Mouse (Mus musculus) cerebellum, adult 9-10 months (tissue): ENCODE measurements around the gene Pik3r5.

Experiments used
- DNase-seq: peaks from one replicate; pipeline ENCODE4 v3.0.0; 2022

Gene Pik3r5

GRCm38 (mm10) chr11:68451747-68452405 is 20.0 kb downstream of the Pik3r5 start:
- DNase-seq: no peak

GRCm38 (mm10) chr11:68452740-68453139 is 20.8 kb downstream of the Pik3r5 start:
- no peak for DNase-seq

GRCm38 (mm10) chr11:68453301-68453700 is 21.4 kb downstream of the Pik3r5 start:
- DNase-seq: no peak

GRCm38 (mm10) chr11:68458086-68458485 is 26.2 kb downstream of the Pik3r5 start:
- DNase-seq: no peak

GRCm38 (mm10) chr11:68459021-68459420 is 27.1 kb downstream of the Pik3r5 start:
- no peak for DNase-seq

- no peak for DNase-seq
These were observed 27.6 kb downstream of the Pik3r5 start for GRCm38 (mm10) chr11:68459486-68459885.

DNA sequence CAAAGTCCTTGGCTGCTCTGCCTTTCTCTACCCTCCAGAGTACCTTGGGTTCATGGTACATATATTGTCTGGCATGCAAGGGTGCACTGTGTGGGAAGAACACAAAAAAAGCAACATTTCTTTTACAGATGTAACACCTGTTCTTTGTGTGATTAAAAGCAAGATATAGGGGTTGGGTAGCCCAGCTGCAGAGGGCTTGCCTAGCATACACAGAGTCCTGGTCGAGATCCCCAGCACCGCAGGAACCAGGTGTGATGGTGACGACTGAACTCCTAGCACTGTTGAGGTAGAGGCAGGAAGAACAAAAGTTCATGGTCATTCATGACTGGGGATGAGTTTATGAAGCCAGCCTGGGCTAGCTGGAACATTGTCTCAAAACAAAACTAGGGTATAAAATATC is 30.8 kb downstream of the Pik3r5 start:
- DNase-seq: no peak

- no peak for DNase-seq
These were observed 32.3 kb downstream of the Pik3r5 start for GRCm38 (mm10) chr11:68464260-68464659.

DNA sequence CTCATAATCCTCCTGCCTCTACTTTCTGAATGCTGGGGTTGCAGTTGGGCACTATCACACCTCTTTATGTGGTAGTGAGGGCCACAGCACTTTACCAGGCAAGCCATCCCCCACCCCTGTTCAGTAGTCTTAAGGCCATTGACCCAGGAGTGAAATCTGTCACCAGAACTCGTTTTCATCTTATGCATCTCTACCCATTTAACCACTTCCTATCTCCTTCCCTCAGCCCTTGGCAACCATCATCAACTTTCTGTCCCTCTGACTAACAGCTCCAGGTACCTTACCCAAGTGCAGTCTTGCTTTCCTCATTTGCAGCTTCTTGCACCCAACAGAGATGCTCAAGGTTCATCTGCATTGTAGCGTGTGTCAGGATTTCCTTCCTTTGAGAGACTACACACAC is 33.2 kb downstream of the Pik3r5 start:
- DNase-seq: no peak

DNA sequence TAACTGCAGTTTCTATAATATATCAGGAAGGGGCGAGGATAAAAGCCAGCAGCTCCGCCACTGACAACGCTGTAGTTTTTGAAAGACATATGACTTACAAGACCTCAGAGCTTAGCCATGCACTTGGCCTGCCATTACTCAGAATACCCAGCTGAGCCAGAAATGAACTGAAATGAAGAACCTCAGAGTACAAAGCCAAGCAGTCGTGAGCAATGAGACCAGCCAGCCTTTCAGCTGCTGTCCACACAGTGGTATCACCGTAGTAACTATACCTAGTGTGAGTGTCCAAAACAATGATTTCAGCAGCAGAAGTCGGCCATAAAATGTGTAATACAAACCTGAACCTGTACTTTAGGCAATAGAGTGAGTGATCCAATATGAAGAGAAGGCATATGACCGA is 35.5 kb downstream of the Pik3r5 start:
- no peak for DNase-seq

DNA sequence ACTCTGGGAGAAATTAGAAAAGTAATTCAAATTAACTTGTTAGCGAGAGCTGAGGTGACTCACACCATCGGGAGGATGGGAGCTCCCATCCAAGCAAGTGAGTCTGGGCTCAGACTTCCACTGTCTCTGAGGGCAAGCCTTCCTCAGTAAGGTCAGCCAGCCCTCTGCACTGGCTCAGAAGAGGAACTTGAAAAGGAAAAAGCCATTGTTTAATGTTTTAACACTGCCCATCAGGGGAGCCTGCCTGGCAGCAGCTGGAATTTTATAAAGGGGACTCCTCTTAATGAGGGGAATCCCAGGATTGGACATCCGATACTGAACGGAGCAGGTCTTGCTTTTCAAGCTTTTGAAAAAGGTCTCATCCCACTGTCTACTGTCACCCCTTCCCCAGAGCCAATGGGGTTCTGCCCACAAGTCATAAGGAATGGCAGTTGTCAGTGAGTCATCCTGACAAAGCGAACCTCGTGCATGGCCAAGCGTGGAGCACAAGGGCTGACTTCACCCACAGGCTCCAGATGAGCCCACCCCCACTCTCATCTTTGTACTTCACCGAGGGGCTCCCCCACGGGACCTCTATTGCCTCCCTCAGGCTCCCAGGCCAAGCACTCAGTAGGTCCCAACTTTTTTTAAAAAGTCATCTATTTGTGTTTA is 36.2 kb downstream of the Pik3r5 start:
- no peak for DNase-seq

GRCm38 (mm10) chr11:68468886-68469285 is 37.0 kb downstream of the Pik3r5 start:
- DNase-seq: no peak

DNA sequence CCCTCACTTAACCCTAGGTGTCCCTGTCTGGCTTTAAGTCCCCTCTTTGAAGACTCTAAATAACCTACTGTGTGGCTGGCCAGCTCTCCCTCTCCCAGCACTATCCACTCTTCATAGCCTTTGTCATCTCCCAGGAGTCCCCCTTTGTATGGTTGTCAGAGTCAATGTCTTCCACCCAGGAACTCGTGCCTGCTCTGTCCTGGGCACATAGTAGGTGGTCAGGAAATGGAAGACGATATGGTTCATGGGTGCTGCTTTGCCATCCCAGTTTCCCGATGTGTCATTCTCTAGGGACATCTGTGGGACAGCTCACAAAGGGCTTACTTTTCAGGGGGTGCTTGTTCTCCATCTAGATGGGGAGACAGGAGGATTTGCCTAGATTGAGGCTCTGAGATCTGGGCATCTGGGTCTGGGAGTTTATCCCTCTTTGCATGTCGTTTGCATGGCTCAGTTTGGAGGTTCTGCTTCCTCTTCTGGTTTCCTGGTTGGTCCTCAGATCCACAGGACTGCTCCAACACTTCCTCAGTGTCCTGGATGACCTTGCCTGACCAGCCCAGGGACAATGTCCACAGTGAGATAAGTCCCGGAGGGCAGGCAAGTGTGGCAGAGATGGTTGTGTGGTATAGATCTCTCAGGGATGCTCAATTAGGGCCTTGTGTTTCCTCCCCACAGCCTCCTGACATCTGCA is 40.4 kb downstream of the Pik3r5 start:
- no peak for DNase-seq

DNA sequence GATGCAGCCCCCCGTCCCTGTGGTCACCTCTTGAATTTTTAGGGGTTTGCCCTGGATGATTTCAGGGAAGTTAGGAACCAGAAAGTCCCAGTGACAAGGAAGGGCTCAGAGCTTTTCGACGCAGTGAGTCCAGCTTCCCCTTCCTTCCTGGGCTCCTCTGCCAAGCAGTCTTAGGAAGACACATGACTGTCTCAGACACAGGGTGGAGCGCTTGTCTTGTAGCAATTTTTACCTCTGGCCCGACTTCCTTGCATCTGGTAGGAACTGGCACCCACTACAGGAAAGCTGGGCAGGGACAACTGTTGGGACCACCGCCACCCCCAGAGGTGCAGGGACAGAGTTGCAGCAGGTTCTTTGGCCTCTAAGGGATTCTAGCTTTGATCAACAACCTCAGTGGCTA is 42.7 kb downstream of the Pik3r5 start:
- no peak for DNase-seq

GRCm38 (mm10) chr11:68475676-68476075 is 43.8 kb downstream of the Pik3r5 start:
- no peak for DNase-seq

DNA sequence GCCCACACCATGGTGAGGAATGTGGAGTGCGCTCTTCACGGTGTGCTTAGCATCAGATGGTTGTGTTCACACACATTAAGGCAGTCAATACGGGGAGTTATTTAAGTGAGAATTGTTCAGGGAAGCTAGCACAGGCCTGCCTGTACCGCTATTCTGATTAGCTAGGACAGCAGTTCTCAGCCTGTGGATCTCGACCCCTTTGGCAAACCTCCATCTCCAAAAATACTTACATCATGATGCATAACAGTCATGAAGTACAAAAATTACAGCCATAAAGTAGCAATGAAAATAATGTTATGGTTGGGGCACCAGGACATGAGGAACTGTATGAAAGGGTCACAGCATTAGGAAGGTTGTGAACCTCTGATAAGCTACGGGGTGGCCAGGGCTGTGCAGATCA is 45.7 kb downstream of the Pik3r5 start:
- no peak for DNase-seq

- DNase-seq: no peak
These were observed 46.7 kb downstream of the Pik3r5 start for GRCm38 (mm10) chr11:68478574-68478981.

DNA sequence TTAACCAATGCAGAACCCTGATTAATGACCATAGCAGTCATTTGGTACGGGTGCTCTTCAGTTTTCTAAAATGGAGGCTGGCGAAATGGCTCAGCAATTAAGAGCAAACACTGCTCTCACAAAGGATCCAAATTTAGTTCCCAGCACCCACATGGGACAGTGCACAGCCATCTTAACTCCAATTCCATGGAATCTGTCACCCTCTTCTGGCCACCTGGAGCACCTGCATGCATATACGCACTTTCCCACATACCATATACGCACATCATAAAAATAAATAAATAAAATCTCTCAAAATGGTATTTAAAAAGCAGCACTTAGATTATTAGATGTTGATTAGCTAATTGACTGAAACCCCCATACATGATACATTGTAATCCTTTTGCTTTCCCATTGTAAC is 48.7 kb downstream of the Pik3r5 start:
- no peak for DNase-seq

DNA sequence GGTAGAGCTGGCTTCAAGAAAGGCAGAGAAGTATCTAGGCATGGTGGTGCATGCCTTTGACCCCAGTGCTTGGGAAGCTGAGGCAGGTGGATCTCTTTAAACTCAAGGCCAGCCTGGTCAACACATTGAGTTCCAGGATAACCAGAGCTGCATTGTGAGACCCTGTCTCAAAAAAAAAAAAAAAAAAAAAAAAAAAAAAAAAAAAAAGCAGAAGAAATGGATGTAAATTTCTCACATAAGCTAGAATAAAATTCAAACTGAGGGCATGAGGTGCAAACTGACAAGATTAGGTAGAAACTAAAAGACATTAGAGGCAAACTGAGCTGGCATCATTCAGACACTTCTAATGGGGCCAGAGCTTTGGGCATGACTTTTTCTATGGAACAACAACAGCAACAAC is 50.1 kb downstream of the Pik3r5 start:
- no peak for DNase-seq

- DNase-seq: no peak
These were observed 51.3 kb downstream of the Pik3r5 start for GRCm38 (mm10) chr11:68483213-68483612.

- no peak for DNase-seq
These were observed 52.5 kb downstream of the Pik3r5 start for GRCm38 (mm10) chr11:68484431-68484830.

DNA sequence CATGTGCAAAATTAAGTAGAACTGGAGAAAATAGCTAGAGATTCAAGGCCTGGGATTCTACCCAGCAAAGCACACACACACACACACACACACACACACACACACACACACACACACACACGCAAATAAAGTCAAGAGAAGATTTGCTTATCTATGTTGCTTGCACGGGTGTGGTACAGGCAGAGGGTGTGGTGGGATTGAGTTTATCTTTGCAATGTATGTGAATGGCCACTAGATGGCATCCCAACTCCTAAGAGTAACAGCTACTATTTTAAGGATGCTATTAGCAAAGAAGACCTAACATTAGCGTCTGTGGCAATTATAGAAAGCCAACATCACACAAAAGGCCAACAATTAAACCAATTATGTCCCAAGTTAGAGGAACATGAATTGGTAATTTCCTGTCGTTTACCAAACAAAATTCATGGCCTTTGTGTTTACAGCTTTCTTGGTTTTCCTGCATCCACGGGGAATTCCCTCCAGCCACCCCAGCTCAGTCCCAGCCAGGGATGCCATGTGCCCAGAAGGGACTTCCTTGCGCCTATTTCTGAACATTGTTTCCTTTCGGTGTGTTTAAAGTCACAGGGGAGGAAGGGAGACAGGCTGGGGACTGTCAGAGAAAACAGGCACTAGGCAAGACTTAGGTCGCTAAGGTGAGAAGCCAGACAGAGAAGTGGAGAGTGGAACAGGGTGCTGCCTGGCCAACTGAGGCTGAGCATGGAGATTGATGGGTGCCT is 53.5 kb downstream of the Pik3r5 start:
- DNase-seq: peak; percentile 57

- DNase-seq: no peak
These were observed 54.2 kb downstream of the Pik3r5 start for GRCm38 (mm10) chr11:68486093-68486492.

- DNase-seq: no peak
These were observed 55.8 kb downstream of the Pik3r5 start for GRCm38 (mm10) chr11:68487720-68488119.
